Mouse (Mus musculus): ENCODE data around the gene Ncstn.

The Ncstn gene

DNA sequence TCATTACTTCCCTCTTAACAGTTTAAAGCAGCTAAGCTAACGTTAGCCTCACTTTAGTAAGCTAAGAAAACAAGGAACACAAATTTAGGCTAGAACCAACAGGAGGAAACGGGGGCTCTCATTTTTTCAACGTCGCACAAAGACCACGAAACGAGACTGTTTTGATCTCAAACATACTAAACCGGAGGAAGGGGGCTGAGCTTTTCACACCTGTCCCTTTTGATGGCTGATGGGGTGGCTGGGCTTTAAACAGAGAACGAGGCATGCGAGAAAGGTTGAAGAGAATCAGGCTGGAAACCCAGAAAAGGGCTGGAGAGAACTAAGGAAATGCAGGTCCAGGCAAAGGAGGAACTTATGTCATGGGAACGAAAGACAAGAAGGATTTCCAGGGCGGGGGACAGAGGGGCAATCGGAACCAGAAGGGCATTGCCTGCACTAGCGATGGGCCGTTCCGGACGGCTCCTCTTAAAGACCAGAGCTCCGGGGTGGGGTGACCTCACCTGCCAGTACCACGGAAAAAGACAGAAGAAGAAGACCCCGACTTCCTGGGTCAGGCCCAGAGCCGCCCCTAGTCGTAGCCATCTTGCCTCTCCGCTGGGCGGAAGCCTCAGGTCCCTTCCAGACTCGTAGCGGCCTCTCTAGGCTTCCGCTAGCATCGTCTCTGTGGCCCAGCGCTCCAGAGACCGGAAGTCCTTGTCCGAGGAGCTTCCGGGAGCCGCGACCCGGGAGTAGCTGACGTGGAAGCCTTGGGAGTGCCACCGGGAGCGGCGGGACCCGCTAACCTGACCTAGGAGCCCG is at the start of gene Ncstn, which contains the start of gene Copa:
TSS of gene Ncstn (minus strand) at position 695 of the 798 bp plus-strand sequence.
TSS of gene Copa (plus strand) at position 429 of the 798 bp plus-strand sequence.
- DNase-seq (ENCODE audit: low spot score in 2 of 2) = peak; percentile 94 to 95

GRCm38 (mm10) chr1:172132319-172132718 is 49.7 kb upstream of the Ncstn start:
- no peak for DNase-seq (ENCODE audit: low spot score in 2 of 2)

DNA sequence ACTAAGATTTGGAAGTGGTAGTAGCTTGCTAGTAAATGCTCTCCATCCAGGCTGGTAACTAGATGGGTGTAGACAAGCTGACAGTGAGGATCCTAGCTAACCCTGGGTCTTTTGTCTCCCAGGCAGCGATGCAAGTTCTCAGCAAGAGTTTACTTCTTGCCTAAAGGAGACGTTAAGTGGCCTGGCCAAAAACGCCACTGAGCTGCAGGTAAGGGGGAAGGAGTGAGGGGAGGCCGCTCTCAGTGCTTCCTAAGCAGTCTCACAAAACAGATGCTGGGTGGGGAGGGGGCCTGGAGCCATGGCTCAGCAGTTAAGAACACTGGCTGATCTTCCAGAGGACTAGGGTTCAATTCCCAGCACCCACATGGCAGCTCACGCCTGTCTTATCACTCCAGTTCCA is 47.2 kb upstream of the Ncstn start:
- no peak for DNase-seq (ENCODE audit: low spot score in 2 of 2)

- DNase-seq (ENCODE audit: low spot score in 2 of 2) = peak in 1 of 2 experiments; percentile 43
These were observed 46.5 kb upstream of the Ncstn start for GRCm38 (mm10) chr1:172129108-172129507.

DNA sequence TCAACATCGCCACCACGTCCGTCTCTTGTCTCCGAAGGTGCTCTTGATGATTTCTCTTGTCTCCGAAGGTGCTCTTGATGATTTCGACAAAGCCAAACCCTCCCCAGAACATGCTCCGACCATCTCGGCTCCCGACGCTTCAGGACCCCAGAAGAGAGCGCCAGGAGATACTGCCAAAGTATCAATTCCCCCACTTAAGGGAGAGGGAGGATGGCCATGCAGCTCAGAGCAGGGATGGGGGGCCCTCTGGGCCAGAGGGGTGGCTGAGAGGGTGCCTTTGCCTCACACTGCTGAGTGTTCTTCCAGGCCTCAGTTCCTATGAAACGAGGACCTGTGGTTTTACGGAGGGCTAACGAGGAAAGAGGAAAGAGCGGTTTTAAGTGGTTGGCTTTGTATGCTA is 46.0 kb upstream of the Ncstn start:
- no peak for DNase-seq (ENCODE audit: low spot score in 2 of 2)

DNA sequence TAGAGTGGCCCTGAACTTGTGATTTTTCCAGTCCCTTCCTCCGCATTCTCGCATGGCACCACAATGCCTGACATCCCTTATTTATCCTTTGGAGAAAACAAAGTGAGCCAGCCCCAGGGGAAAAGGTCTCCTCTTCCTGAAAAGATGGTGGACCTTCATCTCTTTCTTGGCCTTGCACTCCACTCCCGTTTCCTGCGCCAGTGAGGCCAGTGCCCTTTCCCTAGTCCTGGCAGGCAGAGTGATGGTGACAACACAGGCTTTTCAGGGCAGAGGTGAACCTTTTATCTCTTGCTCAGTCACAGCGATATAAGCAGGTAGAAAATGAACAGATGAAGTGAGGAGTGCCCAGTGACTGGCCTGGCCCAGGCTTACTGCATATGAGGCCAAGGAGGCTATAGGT is 44.9 kb upstream of the Ncstn start:
- no peak for DNase-seq (ENCODE audit: low spot score in 2 of 2)

GRCm38 (mm10) chr1:172126376-172127347 is 44.1 kb upstream of the Ncstn start, which contains the start of gene Pex19:
Pex19 (plus strand) TSS chr1:172126755.
- peak; percentile 72 to 80 for DNase-seq (ENCODE audit: low spot score in 2 of 2)

- DNase-seq (ENCODE audit: low spot score in 2 of 2) = no peak
These were observed 42.0 kb upstream of the Ncstn start for GRCm38 (mm10) chr1:172124572-172124971.

GRCm38 (mm10) chr1:172122671-172123070 is 40.1 kb upstream of the Ncstn start:
- no peak for DNase-seq (ENCODE audit: low spot score in 2 of 2)

DNA sequence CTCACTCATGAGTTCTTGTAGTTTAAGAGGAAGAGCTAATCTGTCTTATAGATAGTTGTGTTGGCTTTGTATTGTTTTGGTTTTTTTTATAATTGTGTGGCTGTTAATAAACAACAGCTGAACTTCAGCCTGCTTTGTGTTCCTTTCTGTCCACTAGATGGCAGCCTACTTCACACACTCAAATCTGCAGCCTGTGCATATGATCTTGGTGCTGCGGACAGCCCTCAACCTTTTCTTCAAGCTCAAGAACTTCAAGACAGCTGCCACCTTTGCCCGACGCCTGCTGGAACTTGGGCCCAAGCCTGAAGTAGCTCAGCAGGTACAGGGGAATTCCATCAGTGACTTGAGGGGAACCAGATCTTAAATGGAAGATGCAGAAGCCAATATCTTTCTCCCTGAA is 37.1 kb upstream of the Ncstn start:
- peak in 1 of 2 experiments; percentile 45 for DNase-seq (ENCODE audit: low spot score in 2 of 2)

GRCm38 (mm10) chr1:172119100-172119499 is 36.5 kb upstream of the Ncstn start:
- no peak for DNase-seq (ENCODE audit: low spot score in 2 of 2)

GRCm38 (mm10) chr1:172116948-172117347 is 34.4 kb upstream of the Ncstn start:
- DNase-seq (ENCODE audit: low spot score in 2 of 2) = peak in 1 of 2 experiments; percentile 24

DNA sequence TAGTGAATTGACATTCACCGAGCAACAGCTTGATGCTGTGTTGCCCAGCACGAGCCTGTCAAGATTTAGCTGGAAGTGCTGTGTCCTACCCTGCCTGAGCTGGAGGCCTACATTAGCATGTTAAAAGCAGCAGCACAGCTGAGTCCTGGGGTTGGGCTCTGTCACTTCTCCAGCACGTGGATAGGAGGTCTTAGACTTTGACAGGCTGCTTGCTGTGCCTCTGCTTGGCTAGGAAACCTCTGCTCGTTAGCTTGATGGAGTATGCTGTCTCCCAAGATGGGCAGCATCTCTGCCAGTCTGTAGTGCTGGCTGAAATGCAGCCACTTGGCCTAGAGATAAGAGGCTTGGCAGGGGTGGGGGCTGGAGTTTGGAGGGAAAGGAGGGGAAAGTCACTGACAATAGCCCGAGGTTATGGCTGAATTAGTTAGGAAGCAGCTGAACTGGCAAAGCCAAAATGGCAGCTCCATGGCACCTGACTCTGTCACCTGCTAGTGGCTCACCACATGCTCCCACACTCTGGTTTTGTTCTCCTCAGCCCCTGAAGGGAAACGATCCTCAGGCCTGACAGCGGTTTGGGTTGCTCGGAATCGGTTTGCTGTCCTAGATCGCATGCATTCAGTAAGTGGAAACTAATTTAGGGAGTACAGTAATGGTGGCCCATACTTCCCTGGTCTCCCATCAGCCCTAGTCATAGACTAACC is 25.3 kb upstream of the Ncstn start:
- no peak for DNase-seq (ENCODE audit: low spot score in 2 of 2)

GRCm38 (mm10) chr1:172105101-172105500 is 22.5 kb upstream of the Ncstn start:
- no peak for DNase-seq (ENCODE audit: low spot score in 2 of 2)

DNA sequence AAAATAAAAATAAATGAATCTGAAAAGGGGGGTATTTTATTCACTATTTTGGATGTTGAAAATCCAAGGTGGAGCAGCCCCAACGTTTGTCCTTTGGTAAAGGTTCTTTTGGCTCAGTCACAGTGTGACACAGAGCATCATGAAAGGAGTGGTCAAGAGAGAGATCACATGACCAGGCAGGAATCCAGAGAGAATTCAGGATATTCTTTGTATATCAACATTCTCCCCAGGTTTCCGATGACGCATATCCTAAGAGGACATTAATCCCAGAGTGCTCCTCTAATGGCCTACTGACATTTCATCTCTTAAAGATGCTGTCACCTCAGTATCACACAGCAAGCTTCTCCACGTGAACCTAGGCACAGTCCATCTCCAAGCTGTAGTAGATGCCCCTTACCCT is 21.0 kb upstream of the Ncstn start:
- no peak for DNase-seq (ENCODE audit: low spot score in 2 of 2)

DNA sequence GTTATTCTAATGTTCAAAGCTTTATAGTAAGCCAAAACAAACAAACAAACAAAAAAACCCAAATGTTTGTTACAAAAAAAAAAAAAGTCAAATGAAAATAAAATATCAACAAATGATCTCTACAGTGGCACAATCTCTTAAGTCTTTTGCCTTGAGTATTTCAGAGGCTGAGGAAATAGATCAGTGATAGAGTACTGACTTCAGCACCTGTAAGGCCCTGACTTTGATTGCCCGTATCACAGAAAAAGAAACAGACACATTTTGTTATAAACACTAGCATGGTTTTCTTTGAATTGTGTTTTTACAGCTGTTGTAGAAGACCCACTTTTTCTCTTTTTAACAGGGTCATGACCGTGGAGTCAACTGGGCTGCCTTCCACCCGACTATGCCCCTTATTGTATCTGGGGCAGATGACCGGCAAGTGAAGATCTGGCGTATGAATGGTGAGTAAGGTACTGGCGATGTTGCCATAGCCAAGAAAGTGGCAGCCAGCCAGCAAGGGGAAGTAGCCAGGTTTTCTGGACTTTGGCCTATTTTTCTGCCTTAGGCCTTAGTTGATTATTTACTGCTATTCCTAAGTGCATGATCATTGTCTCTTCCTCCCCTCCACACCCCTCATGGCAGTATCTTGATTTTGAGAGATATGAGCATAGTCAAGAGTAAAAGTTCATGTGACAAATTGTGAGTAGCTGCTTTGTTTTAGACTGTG is 16.9 kb upstream of the Ncstn start:
- DNase-seq (ENCODE audit: low spot score in 2 of 2) = no peak

DNA sequence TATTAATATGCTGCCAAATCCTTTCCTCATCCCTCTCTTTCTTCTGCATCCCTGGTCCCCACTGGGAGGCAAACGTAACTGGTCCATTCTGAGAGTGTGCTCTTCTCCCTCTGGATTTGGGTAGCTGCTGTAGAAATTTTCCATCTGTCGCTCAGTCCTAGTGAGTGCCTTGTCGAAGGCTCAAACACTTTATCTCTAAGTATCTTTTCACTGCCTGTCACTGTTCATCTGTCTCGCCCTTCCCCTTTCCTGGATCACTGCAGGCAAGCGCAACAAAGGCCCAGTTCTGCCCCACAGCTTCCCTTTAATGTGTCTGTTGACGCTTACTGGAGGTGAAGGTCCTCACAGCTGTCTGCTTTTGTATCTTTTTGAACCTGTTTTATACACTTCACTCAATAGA is 12.6 kb upstream of the Ncstn start:
- DNase-seq (ENCODE audit: low spot score in 2 of 2) = no peak

- no peak for DNase-seq (ENCODE audit: low spot score in 2 of 2)
These were observed 11.7 kb upstream of the Ncstn start for GRCm38 (mm10) chr1:172094295-172094694.

DNA sequence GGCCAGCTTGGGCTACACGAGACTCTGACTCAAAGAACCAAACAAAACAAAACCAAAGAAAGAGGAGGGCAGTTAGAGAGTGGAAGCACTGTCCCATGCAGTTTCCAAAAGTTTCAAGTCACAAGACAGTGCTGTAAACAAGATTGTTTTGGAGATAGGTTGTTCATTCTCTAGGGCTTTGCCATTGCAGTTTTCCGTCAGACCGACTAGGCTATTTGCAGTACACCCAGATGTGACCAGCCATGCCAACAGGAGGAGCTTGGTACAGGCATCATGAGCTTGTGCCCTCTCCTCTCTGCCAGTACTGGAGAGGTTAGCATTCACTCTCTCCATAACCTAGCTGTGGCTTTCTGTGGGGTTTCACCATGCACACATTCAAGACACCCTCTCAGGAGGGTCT is 10.9 kb upstream of the Ncstn start:
- no peak for DNase-seq (ENCODE audit: low spot score in 2 of 2)

- no peak for DNase-seq (ENCODE audit: low spot score in 2 of 2)
These were observed 377 bp upstream of the Ncstn start for GRCm38 (mm10) chr1:172082899-172083445.

GRCm38 (mm10) chr1:172077981-172078380 is 4.6 kb downstream of the Ncstn start:
- no peak for DNase-seq (ENCODE audit: low spot score in 2 of 2)

Data from frontal cortex, postnatal 36 days (tissue).